Mouse (Mus musculus): Measurements from ENCODE around the gene Tgm7. TPM values are rescaled to one million over a fixed set of nuclear protein-coding genes. Genes with fewer than 3 reads are reported as not detected.
"Not testable (repeated sequence)": the region's sequence is repeated elsewhere in the genome, so short reads cannot be mapped to it uniquely, and the experiment has no call there.

Gene Tgm7
- polyA plus RNA-seq, 1 experiment = 0.04 TPM

DNA sequence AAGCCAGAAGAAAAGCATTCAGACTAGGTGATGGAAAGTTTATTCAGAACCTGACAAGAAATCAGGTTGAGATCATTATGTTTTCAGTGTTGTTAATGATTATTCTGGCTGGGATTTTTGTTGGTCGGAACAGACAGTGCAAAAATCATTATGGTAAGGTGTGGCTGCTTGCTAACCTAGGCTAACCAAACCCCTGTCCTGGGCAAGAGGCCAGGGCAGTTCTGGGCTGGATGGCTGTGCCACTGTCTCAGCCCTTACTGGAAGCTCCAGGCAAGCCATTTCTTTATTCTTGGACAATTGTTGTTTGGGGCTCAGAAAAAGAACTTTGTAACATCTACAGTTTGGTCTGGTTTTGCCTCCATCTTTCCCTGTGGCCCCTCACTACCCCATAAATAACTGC lies 17.9 kb upstream of the Tgm7 start:
- no peak for TF ChIP-seq CTCF (IDR thresholded peaks at IDR 0.05; ENCODE audit: borderline replicate concordance, extremely low read depth, insufficient read depth, insufficient read length)
- no peak for TF ChIP-seq POLR2A (IDR thresholded peaks at IDR 0.05; ENCODE audit: borderline replicate concordance, extremely low read depth, insufficient read depth, insufficient read length, poor library complexity, severe bottlenecking)
- DNase-seq (ENCODE audit: low read depth) = no peak

DNA sequence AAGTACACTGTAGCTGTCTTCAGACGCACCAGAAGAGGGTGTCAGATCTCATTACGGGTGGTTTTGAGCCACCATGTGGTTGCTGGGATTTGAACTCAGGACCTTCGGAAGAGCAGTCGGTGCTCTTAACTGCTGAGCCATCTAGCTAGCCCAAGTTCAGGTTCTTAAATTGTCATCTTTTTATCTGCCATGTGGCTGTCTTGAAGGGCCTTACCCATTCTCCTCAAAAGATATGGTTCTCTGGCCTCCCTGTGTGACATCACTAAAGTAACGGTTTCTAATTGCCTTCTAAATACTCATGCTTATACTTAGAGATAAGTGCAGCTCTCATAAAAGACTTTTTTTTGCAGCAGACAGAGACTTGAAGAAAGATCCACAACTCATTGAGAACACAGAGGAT lies 16.7 kb upstream of the Tgm7 start:
- not testable (repeated sequence) for DNase-seq (ENCODE audit: low read depth)

- DNase-seq (ENCODE audit: low read depth) = no peak
- TF ChIP-seq CTCF (IDR thresholded peaks at IDR 0.05; ENCODE audit: borderline replicate concordance, extremely low read depth, insufficient read depth, insufficient read length) = no peak
- TF ChIP-seq POLR2A (IDR thresholded peaks at IDR 0.05; ENCODE audit: borderline replicate concordance, extremely low read depth, insufficient read depth, insufficient read length, poor library complexity, severe bottlenecking) = no peak
Measured at GRCm38 (mm10) chr2:121119260-121119659, 9.7 kb upstream of the Tgm7 start.

DNA sequence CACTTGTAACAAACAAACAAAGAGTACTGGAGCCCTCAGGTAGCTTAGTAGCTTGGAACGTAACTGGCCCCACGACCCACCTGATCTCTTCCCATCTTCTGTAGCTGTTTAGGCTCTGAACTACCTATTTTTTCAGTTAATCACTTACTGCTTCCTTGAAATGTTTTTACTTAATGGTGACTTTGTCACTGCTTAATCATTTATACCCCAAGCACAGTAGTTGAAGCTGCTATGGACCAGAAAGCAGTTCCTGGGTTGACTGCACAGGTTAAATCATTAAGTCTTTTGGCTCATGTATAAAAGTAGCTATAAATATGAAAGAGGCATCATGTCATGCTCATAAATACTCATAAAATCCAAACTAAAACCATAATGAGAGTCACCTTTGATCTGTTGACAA lies 5.8 kb upstream of the Tgm7 start:
- no peak for DNase-seq (ENCODE audit: low read depth)
- TF ChIP-seq CTCF (IDR thresholded peaks at IDR 0.05; ENCODE audit: borderline replicate concordance, extremely low read depth, insufficient read depth, insufficient read length) = no peak
- TF ChIP-seq POLR2A (IDR thresholded peaks at IDR 0.05; ENCODE audit: borderline replicate concordance, extremely low read depth, insufficient read depth, insufficient read length, poor library complexity, severe bottlenecking) = no peak

GRCm38 (mm10) chr2:121105940-121106339 lies 3.7 kb downstream of the Tgm7 start:
- DNase-seq (ENCODE audit: low read depth) = no peak

DNA sequence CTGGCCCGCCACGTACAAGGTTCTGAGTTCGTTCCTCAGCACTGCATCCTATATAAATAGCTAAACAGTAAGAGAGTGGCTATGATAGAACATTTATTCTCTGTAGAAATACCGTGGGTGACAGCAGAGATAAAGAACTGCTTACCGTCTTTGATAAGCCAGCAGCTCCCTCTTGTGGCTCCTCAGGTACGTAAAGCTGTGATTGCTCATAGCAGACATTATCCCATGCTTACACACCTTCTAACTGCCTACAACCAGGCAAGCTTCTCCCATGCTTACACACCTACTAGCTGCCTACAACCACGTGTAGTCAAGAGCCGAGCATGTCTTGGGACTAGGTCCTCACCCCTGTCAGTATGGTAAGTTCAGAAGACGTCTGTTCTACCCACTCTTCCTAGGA lies 7.5 kb downstream of the Tgm7 start:
- peak; percentile 88 for DNase-seq (ENCODE audit: low read depth)
- TF ChIP-seq POLR2A (IDR thresholded peaks at IDR 0.05; ENCODE audit: borderline replicate concordance, extremely low read depth, insufficient read depth, insufficient read length, poor library complexity, severe bottlenecking) (no peak), CTCF (IDR thresholded peaks at IDR 0.05; ENCODE audit: borderline replicate concordance, extremely low read depth, insufficient read depth, insufficient read length) (peak; percentile 76; the same call in 1 of the 2 replicates)

More at GRCm38 (mm10) chr2:121105940-121106339, 3.7 kb downstream of the Tgm7 start:
- no peak for TF ChIP-seq CTCF (IDR thresholded peaks at IDR 0.05; ENCODE audit: borderline replicate concordance, extremely low read depth, insufficient read depth, insufficient read length)
- no peak for TF ChIP-seq POLR2A (IDR thresholded peaks at IDR 0.05; ENCODE audit: borderline replicate concordance, extremely low read depth, insufficient read depth, insufficient read length, poor library complexity, severe bottlenecking)

GRCm38 (mm10) chr2:121089751-121090150 lies 19.8 kb downstream of the Tgm7 start:
- TF ChIP-seq POLR2A (IDR thresholded peaks at IDR 0.05; ENCODE audit: borderline replicate concordance, extremely low read depth, insufficient read depth, insufficient read length, poor library complexity, severe bottlenecking) (no peak), CTCF (IDR thresholded peaks at IDR 0.05; ENCODE audit: borderline replicate concordance, extremely low read depth, insufficient read depth, insufficient read length) (no peak)

DNA sequence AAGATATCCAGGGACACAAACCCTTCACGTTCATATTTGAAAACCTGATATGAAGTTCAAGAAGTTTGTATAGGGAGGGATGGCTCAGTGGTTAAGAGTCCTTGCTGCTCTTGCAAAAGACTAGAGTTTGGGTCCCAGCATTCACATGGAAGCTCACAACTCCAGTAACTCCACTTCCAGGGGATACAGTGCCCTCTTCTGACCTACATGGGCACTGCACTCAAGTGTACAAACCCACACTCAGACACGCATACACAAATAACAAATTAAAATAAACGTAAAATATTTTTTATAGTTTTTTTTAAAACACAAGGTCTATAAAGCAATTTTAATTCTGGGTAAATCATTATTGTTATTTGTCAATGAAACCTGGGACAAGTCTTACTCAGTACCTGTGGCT lies 21.1 kb downstream of the Tgm7 start:
- TF ChIP-seq POLR2A (IDR thresholded peaks at IDR 0.05; ENCODE audit: borderline replicate concordance, extremely low read depth, insufficient read depth, insufficient read length, poor library complexity, severe bottlenecking) = no peak
- TF ChIP-seq CTCF (IDR thresholded peaks at IDR 0.05; ENCODE audit: borderline replicate concordance, extremely low read depth, insufficient read depth, insufficient read length) = peak; percentile 15; the same call in 1 of the 2 replicates
- no peak for DNase-seq (ENCODE audit: low read depth)

More at GRCm38 (mm10) chr2:121089751-121090150, 19.8 kb downstream of the Tgm7 start:
- DNase-seq (ENCODE audit: low read depth) = no peak

- no peak for DNase-seq (ENCODE audit: low read depth)
- TF ChIP-seq POLR2A (IDR thresholded peaks at IDR 0.05; ENCODE audit: borderline replicate concordance, extremely low read depth, insufficient read depth, insufficient read length, poor library complexity, severe bottlenecking) = no peak
Measured at GRCm38 (mm10) chr2:121085480-121086185, 24.0 kb downstream of the Tgm7 start, which contains the start of gene Tgm5. Tgm5 (minus strand) TSS chr2:121085841.

DNA sequence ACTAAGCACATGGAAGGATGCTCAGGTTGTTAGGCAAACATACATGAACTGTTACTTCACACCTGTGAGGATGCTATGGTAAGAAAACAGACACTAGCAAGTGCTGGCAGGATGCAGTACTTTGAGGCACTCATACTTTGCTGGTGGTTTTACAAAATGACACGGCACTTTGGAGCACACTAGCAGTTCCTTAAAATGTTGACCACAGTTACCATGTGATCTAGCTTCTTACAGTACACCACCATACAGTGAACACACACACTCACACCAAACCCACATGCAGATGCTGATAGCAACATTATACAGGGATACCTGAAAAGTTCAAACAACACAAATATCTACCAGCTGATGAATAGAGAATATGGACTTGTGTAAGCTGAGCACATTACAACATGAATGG lies 27.0 kb downstream of the Tgm7 start:
- no peak for TF ChIP-seq POLR2A (IDR thresholded peaks at IDR 0.05; ENCODE audit: borderline replicate concordance, extremely low read depth, insufficient read depth, insufficient read length, poor library complexity, severe bottlenecking)
- TF ChIP-seq CTCF (IDR thresholded peaks at IDR 0.05; ENCODE audit: borderline replicate concordance, extremely low read depth, insufficient read depth, insufficient read length) = no peak
- DNase-seq (ENCODE audit: low read depth) = no peak

- no peak for TF ChIP-seq POLR2A (IDR thresholded peaks at IDR 0.05; ENCODE audit: borderline replicate concordance, extremely low read depth, insufficient read depth, insufficient read length, poor library complexity, severe bottlenecking)
- no peak for TF ChIP-seq CTCF (IDR thresholded peaks at IDR 0.05; ENCODE audit: borderline replicate concordance, extremely low read depth, insufficient read depth, insufficient read length)
- DNase-seq (ENCODE audit: low read depth) = no peak
Measured at GRCm38 (mm10) chr2:121074747-121075146, 34.8 kb downstream of the Tgm7 start.

DNA sequence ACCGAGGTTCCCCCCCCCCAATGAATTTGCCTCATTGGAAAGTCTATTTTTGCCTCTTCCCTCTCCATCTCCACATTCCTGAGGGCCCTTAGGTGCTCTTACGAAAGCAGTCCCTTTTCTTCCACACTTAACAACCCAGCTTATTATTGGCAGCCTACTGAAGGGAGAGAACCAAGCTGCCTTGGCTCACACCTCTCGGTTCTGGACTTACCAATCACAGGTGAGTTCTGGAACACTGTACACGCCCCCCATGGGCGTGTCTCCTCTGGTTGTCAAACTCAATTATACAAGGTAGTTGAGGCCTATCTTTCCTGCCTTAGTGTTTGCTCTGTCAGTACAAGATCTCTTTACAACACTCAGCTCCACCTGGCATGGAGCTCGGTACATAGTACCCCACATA lies 37.7 kb downstream of the Tgm7 start:
- no peak for DNase-seq (ENCODE audit: low read depth)
- no peak for TF ChIP-seq POLR2A (IDR thresholded peaks at IDR 0.05; ENCODE audit: borderline replicate concordance, extremely low read depth, insufficient read depth, insufficient read length, poor library complexity, severe bottlenecking)
- TF ChIP-seq CTCF (IDR thresholded peaks at IDR 0.05; ENCODE audit: borderline replicate concordance, extremely low read depth, insufficient read depth, insufficient read length) = no peak
